Comparison of ENCODE assay signal across 8 mouse cellular contexts in the genomic region with DNA sequence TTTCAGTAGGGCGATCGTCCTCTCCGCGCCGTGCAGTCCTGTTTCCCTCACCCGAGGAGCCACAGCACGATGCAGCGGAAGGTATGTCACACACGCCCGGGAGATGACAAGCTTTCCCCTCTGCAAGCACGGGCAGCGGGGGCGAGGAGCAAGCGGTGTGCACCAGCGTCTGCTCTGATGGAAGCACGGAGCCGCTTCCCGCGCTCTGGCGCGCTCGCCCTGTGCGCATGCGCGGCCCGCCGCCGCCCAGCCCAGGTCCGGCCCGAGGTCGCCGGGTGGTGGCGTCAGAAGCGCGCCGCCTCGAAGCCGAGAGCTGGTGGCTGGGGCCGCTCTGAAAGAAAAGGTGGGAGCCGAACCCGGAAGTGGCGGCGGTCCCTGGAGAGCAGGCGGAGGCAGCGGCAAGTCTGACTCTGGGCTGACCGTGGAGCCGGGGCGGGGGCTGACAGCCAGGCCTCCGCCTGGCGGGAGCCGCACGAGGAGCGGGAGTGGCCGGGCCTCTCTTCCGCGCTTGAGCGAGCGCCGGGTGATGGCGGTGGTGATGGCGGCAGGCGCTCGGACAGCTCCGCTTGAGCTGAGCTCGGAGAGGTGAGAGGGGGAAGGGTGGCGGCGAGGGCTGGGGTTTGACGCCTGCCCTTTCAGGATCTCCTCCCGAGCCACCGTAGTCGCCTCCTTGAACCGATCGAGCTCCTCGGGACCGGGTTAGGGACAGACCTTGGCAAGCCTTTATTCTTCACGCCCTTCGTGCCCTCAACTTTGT. TPM values are rescaled to one million over a fixed set of nuclear protein-coding genes. Genes with fewer than 3 reads are reported as not detected.
DNase-seq lines count a peak whose midpoint lies in the region; ATAC-seq and TF ChIP-seq lines count a peak whose summit lies in the region.

A gene (minus strand): TSS at position 221 of the 757 bp plus-strand sequence.
A gene (plus strand): TSS at position 295 of the 757 bp plus-strand sequence.

- peak within 1 kb of the TSS; percentile 87 for H3K27ac ChIP-seq in forebrain, postnatal 0 days (ENCODE audit: low read depth, low read length)
- H3K27ac ChIP-seq in lung, embryonic 15.5 days, result peak within 1 kb of the TSS; percentile 96

- WGBS in forebrain, postnatal 0 days, result 3% methylated on average over 77 of the region's 77 CpGs
- WGBS in lung, embryonic 15.5 days, result under 1% methylated on average over 74 of the region's 77 CpGs

- no peaks in the 10 kb centered on the region for H3K27me3 ChIP-seq in G1E (ENCODE audit: insufficient read depth, low read length)
- H3K27me3 ChIP-seq in forebrain, postnatal 0 days (ENCODE audit: insufficient read depth, low read length), result no peaks in the 10 kb centered on the region
- H3K27me3 ChIP-seq in lung, embryonic 15.5 days, result no peaks in the 10 kb centered on the region

- peak within 1 kb of the TSS; percentile 71 for H3K4me2 ChIP-seq in forebrain, postnatal 0 days (ENCODE audit: low read depth)
- H3K4me2 ChIP-seq in lung, embryonic 15.5 days, result peak within 1 kb of the TSS; percentile 69

- ATAC-seq in G1E (ENCODE audit: extremely low read depth, insufficient number of reproducible peaks, low FRiP score, poor library complexity, severe bottlenecking), result peak; percentile 65
- peak; percentile 98 for ATAC-seq in forebrain, postnatal 0 days
- peak; percentile 98 for ATAC-seq in lung, embryonic 15.5 days (ENCODE audit: borderline replicate concordance, extremely low read depth, low FRiP score, low TSS enrichment)

- no peaks in the 10 kb centered on the region for H3K9me3 ChIP-seq in G1E (replicated peaks)
- H3K9me3 ChIP-seq in forebrain, postnatal 0 days (ENCODE audit: low read length), result no peaks in the 10 kb centered on the region
- H3K9me3 ChIP-seq in lung, embryonic 15.5 days, result no peaks in the 10 kb centered on the region

- peak within 1 kb of the TSS; percentile 85 for H3K9ac ChIP-seq in forebrain, postnatal 0 days
- peak within 1 kb of the TSS; percentile 83 for H3K9ac ChIP-seq in lung, embryonic 15.5 days

- TF ChIP-seq CTCF in G1E (IDR thresholded peaks at IDR 0.05; ENCODE audit: low read depth, low read length), result no peak
- TF ChIP-seq CTCF in forebrain, postnatal 0 days (IDR thresholded peaks at IDR 0.05; ENCODE audit: low read depth), result peak; percentile 1; the same call in 1 of the 2 replicates

- peak within 1 kb of the TSS; percentile 86 for H3K4me3 ChIP-seq in G1E (ENCODE audit: low read depth, low read length)
- peak within 1 kb of the TSS; percentile 95 for H3K4me3 ChIP-seq in forebrain, postnatal 0 days (ENCODE audit: low read depth, low read length)
- H3K4me3 ChIP-seq in lung, embryonic 15.5 days, result peak within 1 kb of the TSS; percentile 88

- H3K4me1 ChIP-seq in G1E (ENCODE audit: insufficient read depth, low read depth, low read length), result peaks cover 15% of the 10 kb centered on the region
- 0 out of 2 replicates have a peak, but pooled peaks cover 3% of the 10 kb centered on the region for H3K4me1 ChIP-seq in forebrain, postnatal 0 days (ENCODE audit: insufficient read depth)
- peaks cover 22% of the 10 kb centered on the region for H3K4me1 ChIP-seq in lung, embryonic 15.5 days

- peaks cover 46% of the 10 kb centered on the region for H3K36me3 ChIP-seq in G1E (replicated peaks)
- no peaks in the 10 kb centered on the region for H3K36me3 ChIP-seq in forebrain, postnatal 0 days (ENCODE audit: insufficient read depth)
- H3K36me3 ChIP-seq in lung, embryonic 15.5 days, result peaks cover 10% of the 10 kb centered on the region; the same call in 1 of the 2 replicates

- peak; percentile 91 for DNase-seq in G1E (ENCODE audit: low spot score)
- DNase-seq in cerebellum, adult 18-20 months, result peak; percentile 95 to 98
- DNase-seq in forebrain, postnatal 0 days, result peak; percentile 94
- DNase-seq in heart, postnatal 4 days, result peak; percentile 96
- DNase-seq in layer of hippocampus, adult 8-10 months (ENCODE audit: low spot score in 2 of 2), result peak; percentile 86 to 90
- DNase-seq in ovary, adult 18-20 months (ENCODE audit: low spot score), result peak; percentile 92
- DNase-seq in thymus, postnatal 0 days (ENCODE audit: low spot score), result peak; percentile 95

RNA-seq across cellular contexts. Expression of the first gene that starts in this region (rescaled TPM):
- total RNA-seq in G1E (2014; fragmentation: Nextera tagmentation) (92.5 and 119 TPM in 2 replicates), G1E (2017) (109 and 142 TPM in 2 replicates)
- 6.6 and 11.2 TPM in 2 replicates for polyA plus RNA-seq in G1E (2012)
- total RNA-seq in forebrain, postnatal 0 days (2014; rRNA removed), result 6.9 and 9.1 TPM in 2 replicates
- 3.4 and 5.3 TPM in 2 replicates for polyA plus RNA-seq in forebrain, postnatal 0 days (2015; fragmentation: Nextera tagmentation; extraction: Ambion mirVana)
- total RNA-seq in heart, postnatal 4 days (2021), result 10 to 100 TPM; 11.4 to 13.1 TPM
- total RNA-seq in layer of hippocampus, adult 8-10 months (2022), result 10 to 100 TPM in 1 of 4 experiments, 1 to 10 TPM in 3; 6.5 to 10.5 (median 7.2) TPM
- polyA plus RNA-seq in lung, embryonic 15.5 days (2015; fragmentation: Nextera tagmentation; extraction: Ambion mirVana), result 34.7 and 38.3 TPM in 2 replicates
- polyA plus RNA-seq in thymus, postnatal 0 days (2015; fragmentation: Nextera tagmentation; extraction: Ambion mirVana), result 24.3 and 28.1 TPM in 2 replicates

RNA-seq across cellular contexts. Expression of the second gene that starts in this region (rescaled TPM):
- total RNA-seq in G1E (2014; fragmentation: Nextera tagmentation) (36.6 and 41.9 TPM in 2 replicates), G1E (2017) (28.9 and 38.9 TPM in 2 replicates)
- polyA plus RNA-seq in G1E (2012), result 3.3 and 3.5 TPM in 2 replicates
- 5.8 and 8.2 TPM in 2 replicates for total RNA-seq in forebrain, postnatal 0 days (2014; rRNA removed)
- polyA plus RNA-seq in forebrain, postnatal 0 days (2015; fragmentation: Nextera tagmentation; extraction: Ambion mirVana), result 2.3 and 2.4 TPM in 2 replicates
- 10 to 100 TPM; 17.6 to 18.2 TPM for total RNA-seq in heart, postnatal 4 days (2021)
- 10 to 100 TPM; 11.0 to 12.3 (median 12.1) TPM for total RNA-seq in layer of hippocampus, adult 8-10 months (2022)
- polyA plus RNA-seq in lung, embryonic 15.5 days (2015; fragmentation: Nextera tagmentation; extraction: Ambion mirVana), result 2.7 and 3.8 TPM in 2 replicates
- polyA plus RNA-seq in thymus, postnatal 0 days (2015; fragmentation: Nextera tagmentation; extraction: Ambion mirVana), result 6.7 and 6.8 TPM in 2 replicates

Comparison
In these comparisons a context has a peak if more than half of its experiments do, and no peak if none do; other contexts are left out.
1. Peak in every context shown above with its lines: DNase-seq, ATAC-seq, H3K4me3 ChIP-seq and H3K27ac ChIP-seq.